Mouse (Mus musculus): ENCODE measurements around the gene Zmiz1.

GRCm38 (mm10) chr14:25488097-25488613 is 29.2 kb downstream of the Zmiz1 start:
- TF ChIP-seq CTCF (conservative IDR thresholded peaks at IDR 0.05; ENCODE audit: low read length) (no peak), NANOG (IDR thresholded peaks at IDR 0.05; ENCODE audit: borderline replicate concordance, low read length) (no peak), POU5F1 (IDR thresholded peaks at IDR 0.05; ENCODE audit: borderline replicate concordance, low read length) (no peak)
